Comparison of ENCODE assay signal across 9 mouse cellular contexts in genomic region chr2:157475437-157476379, GRCm38 (mm10). TPM values are rescaled to one million over a fixed set of nuclear protein-coding genes. Genes with fewer than 3 reads are reported as not detected.
DNase-seq lines count a peak whose midpoint lies in the region; ATAC-seq and TF ChIP-seq lines count a peak whose summit lies in the region.
"Had no signal": no experiment of that assay in that cellular context is flagged by ENCODE, and none has a peak within 500 bp of the region (broad histone marks: within the 10 kb centered on the region; RNA-seq: fewer than 3 reads in every experiment).

No protein-coding gene starts in this region.

- peaks cover 6% of the 10 kb centered on the region for H3K36me3 ChIP-seq in intestine, embryonic 14.5 days (ENCODE audit: control insufficient read depth, insufficient read depth, low read length)
- peaks cover 6% of the 10 kb centered on the region; the same call in 1 of the 2 replicates for H3K36me3 ChIP-seq in intestine, postnatal 0 days (ENCODE audit: control insufficient read depth, insufficient read depth)
- H3K36me3 ChIP-seq in embryonic facial prominence, embryonic 13.5 days = peaks cover 5% of the 10 kb centered on the region; the same call in 1 of the 2 replicates
- H3K36me3 ChIP-seq in hindbrain, postnatal 0 days (ENCODE audit: insufficient read depth, low read length) = no peaks in the 10 kb centered on the region
- peaks cover 5% of the 10 kb centered on the region; the same call in 1 of the 2 replicates for H3K36me3 ChIP-seq in neural tube, embryonic 12.5 days

- H3K4me1 ChIP-seq in intestine, embryonic 14.5 days (replicated peaks; ENCODE audit: control insufficient read depth, insufficient read depth, low read length) = peaks cover 41% of the 10 kb centered on the region
- no peaks in the 10 kb centered on the region for H3K4me1 ChIP-seq in intestine, postnatal 0 days (replicated peaks; ENCODE audit: control insufficient read depth, insufficient read depth, low read length)
- peaks cover 89% of the 10 kb centered on the region for H3K4me1 ChIP-seq in embryonic facial prominence, embryonic 13.5 days
- peaks cover 26% of the 10 kb centered on the region for H3K4me1 ChIP-seq in hindbrain, postnatal 0 days (ENCODE audit: insufficient read depth, low read length)
- H3K4me1 ChIP-seq in neural tube, embryonic 12.5 days = peaks cover 78% of the 10 kb centered on the region

- no peak overlapping the region for H3K4me2 ChIP-seq in intestine, embryonic 14.5 days (ENCODE audit: low read length)
- H3K4me2 ChIP-seq in intestine, postnatal 0 days (replicated peaks; ENCODE audit: low read depth) = no peak overlapping the region
- H3K4me2 ChIP-seq in embryonic facial prominence, embryonic 13.5 days = peak overlapping the region; percentile 20; the same call in 1 of the 2 replicates
- no peak overlapping the region for H3K4me2 ChIP-seq in hindbrain, postnatal 0 days (ENCODE audit: low read depth, low read length)
- peak overlapping the region; percentile 33 for H3K4me2 ChIP-seq in neural tube, embryonic 12.5 days (replicated peaks)

- H3K9ac ChIP-seq in intestine, embryonic 14.5 days (ENCODE audit: low read length) = 0 out of 2 replicates have a peak overlapping the region, but pooled peaks have one; percentile 13
- no peak overlapping the region for H3K9ac ChIP-seq in intestine, postnatal 0 days (ENCODE audit: low read depth, low read length)
- peak overlapping the region; percentile 54; the same call in 1 of the 2 replicates for H3K9ac ChIP-seq in embryonic facial prominence, embryonic 13.5 days
- peak overlapping the region; percentile 33; the same call in 1 of the 2 replicates for H3K9ac ChIP-seq in hindbrain, postnatal 0 days (replicated peaks; ENCODE audit: low read length)
- peak overlapping the region; percentile 47 for H3K9ac ChIP-seq in neural tube, embryonic 12.5 days

- intact Hi-C loops in left cerebral cortex, adult 2 months (cut with DNase I) = no loop called here
- intact Hi-C loops in left cerebral cortex, postnatal 36 days (cut with DNase I) = no loop called here

- TF ChIP-seq CTCF in intestine, postnatal 0 days (IDR thresholded peaks at IDR 0.05; ENCODE audit: low read depth) = no peak
- TF ChIP-seq CTCF in hindbrain, postnatal 0 days (IDR thresholded peaks at IDR 0.05; ENCODE audit: low read depth) = no peak
- TF ChIP-seq CTCF in left cerebral cortex, adult 2 months (IDR thresholded peaks at IDR 0.05) = no peak

- DNase-seq in intestine, embryonic 14.5 days (ENCODE audit: low spot score) = no peak
- DNase-seq in hindbrain, postnatal 0 days (ENCODE audit: low spot score) = peak; percentile 60
- no peak for DNase-seq in adrenal gland, postnatal 25 days
- no peak for DNase-seq in left cerebral cortex, adult 2 months (ENCODE audit: extremely low spot score in 1 of 2, low spot score in 2 of 2)
- DNase-seq in left cerebral cortex, postnatal 36 days (ENCODE audit: low spot score in 2 of 2) = no peak
- DNase-seq: heart, postnatal 4 days had no signal

- no peaks in the 10 kb centered on the region for H3K27me3 ChIP-seq in intestine, embryonic 14.5 days (replicated peaks; ENCODE audit: control insufficient read depth, insufficient read depth, low read length)
- no peaks in the 10 kb centered on the region for H3K27me3 ChIP-seq in intestine, postnatal 0 days (replicated peaks; ENCODE audit: control insufficient read depth, insufficient read depth, low read length)
- no peaks in the 10 kb centered on the region for H3K27me3 ChIP-seq in embryonic facial prominence, embryonic 13.5 days
- no peaks in the 10 kb centered on the region for H3K27me3 ChIP-seq in hindbrain, postnatal 0 days (ENCODE audit: insufficient read depth, low read length)
- no peaks in the 10 kb centered on the region for H3K27me3 ChIP-seq in neural tube, embryonic 12.5 days (replicated peaks)

- peak overlapping the region; percentile 68 for H3K27ac ChIP-seq in intestine, embryonic 14.5 days (ENCODE audit: low read depth)
- no peak overlapping the region; the same call in 1 of the 2 replicates for H3K27ac ChIP-seq in intestine, postnatal 0 days (ENCODE audit: low read depth, low read length)
- peak overlapping the region; percentile 91 for H3K27ac ChIP-seq in embryonic facial prominence, embryonic 13.5 days
- H3K27ac ChIP-seq in hindbrain, postnatal 0 days = peak overlapping the region; percentile 83
- peak overlapping the region; percentile 96 for H3K27ac ChIP-seq in neural tube, embryonic 12.5 days
- no peak overlapping the region for H3K27ac ChIP-seq in left cerebral cortex, adult 2 months

- 31% methylated on average over 13 of the region's 13 CpGs for WGBS in intestine, embryonic 14.5 days
- whole genome bisulfite sequencing in intestine, postnatal 0 days = 41% methylated on average over 13 of the region's 13 CpGs
- 11% methylated on average over 13 of the region's 13 CpGs for WGBS in embryonic facial prominence, embryonic 13.5 days
- WGBS in hindbrain, postnatal 0 days = 13% methylated on average over 13 of the region's 13 CpGs
- 11% methylated on average over 13 of the region's 13 CpGs for WGBS in neural tube, embryonic 12.5 days

- no peaks in the 10 kb centered on the region for H3K9me3 ChIP-seq in intestine, embryonic 14.5 days (ENCODE audit: control insufficient read depth, low read length)
- no peaks in the 10 kb centered on the region for H3K9me3 ChIP-seq in intestine, postnatal 0 days (ENCODE audit: control insufficient read depth)
- no peaks in the 10 kb centered on the region for H3K9me3 ChIP-seq in embryonic facial prominence, embryonic 13.5 days
- H3K9me3 ChIP-seq in hindbrain, postnatal 0 days (ENCODE audit: low read length) = no peaks in the 10 kb centered on the region
- H3K9me3 ChIP-seq in neural tube, embryonic 12.5 days = no peaks in the 10 kb centered on the region

- H3K4me3 ChIP-seq in intestine, embryonic 14.5 days (ENCODE audit: low read depth, low read length) = no peak overlapping the region
- no peak overlapping the region for H3K4me3 ChIP-seq in intestine, postnatal 0 days (ENCODE audit: low read depth, low read length)
- H3K4me3 ChIP-seq in embryonic facial prominence, embryonic 13.5 days = no peak overlapping the region
- H3K4me3 ChIP-seq in hindbrain, postnatal 0 days (ENCODE audit: low read length) = no peak overlapping the region
- H3K4me3 ChIP-seq in neural tube, embryonic 12.5 days = no peak overlapping the region
- H3K4me3 ChIP-seq in left cerebral cortex, adult 2 months = no peak overlapping the region

- peak; percentile 18; the same call in 1 of the 2 replicates for ATAC-seq in intestine, embryonic 14.5 days (replicated peaks; ENCODE audit: low FRiP score, low TSS enrichment, low read depth)
- ATAC-seq in intestine, postnatal 0 days = no peak
- ATAC-seq in embryonic facial prominence, embryonic 13.5 days (ENCODE audit: insufficient number of reproducible peaks, insufficient read depth, low FRiP score, low TSS enrichment, low read depth) = peak; percentile 26; the same call in 1 of the 2 replicates
- peak; percentile 62 for ATAC-seq in hindbrain, postnatal 0 days
- ATAC-seq in neural tube, embryonic 12.5 days (ENCODE audit: low FRiP score, low read depth) = peak; percentile 77

RNA-seq across cellular contexts. Expression of gene Src, which starts 57.5 kb away (rescaled TPM):
- 15.4 and 17.5 TPM in 2 replicates for polyA plus RNA-seq in intestine, embryonic 14.5 days (2014; fragmentation: Nextera tagmentation; extraction: Ambion mirVana)
- 23.9 and 25.1 TPM in 2 replicates for polyA plus RNA-seq in intestine, postnatal 0 days (2015; fragmentation: Nextera tagmentation; extraction: Ambion mirVana)
- polyA plus RNA-seq in embryonic facial prominence, embryonic 13.5 days (2015; fragmentation: Nextera tagmentation; extraction: Ambion mirVana) = 21.5 and 22.1 TPM in 2 replicates
- total RNA-seq in hindbrain, postnatal 0 days (2014; rRNA removed) = 133 and 134 TPM in 2 replicates
- 23.2 and 25.4 TPM in 2 replicates for polyA plus RNA-seq in hindbrain, postnatal 0 days (2015; fragmentation: Nextera tagmentation; extraction: Ambion mirVana)
- 34.2 and 38.1 TPM in 2 replicates for polyA plus RNA-seq in neural tube, embryonic 12.5 days (2016; fragmentation: Nextera tagmentation; extraction: Ambion mirVana)
- total RNA-seq in adrenal gland, postnatal 25 days (2021) = 18.1 and 19.4 TPM in 2 replicates
- total RNA-seq in left cerebral cortex, adult 2 months (2021) = 100 to 1,000 TPM; 133 to 134 TPM
- 100 to 1,000 TPM; 130 to 131 TPM for total RNA-seq in left cerebral cortex, postnatal 36 days (2021)

Comparison
In these comparisons a context has a peak if more than half of its experiments do, and no peak if none do; other contexts are left out.
1. H3K27ac ChIP-seq: peak in intestine, embryonic 14.5 days (single experiment), embryonic facial prominence, embryonic 13.5 days (single experiment), hindbrain, postnatal 0 days (single experiment) and neural tube, embryonic 12.5 days (single experiment); none in intestine, postnatal 0 days (single experiment) and left cerebral cortex, adult 2 months (single experiment).
2. H3K4me2 ChIP-seq: peak in embryonic facial prominence, embryonic 13.5 days (single experiment) and neural tube, embryonic 12.5 days (single experiment); none in intestine, embryonic 14.5 days (single experiment), intestine, postnatal 0 days (single experiment) and hindbrain, postnatal 0 days (single experiment).